22 mouse cellular contexts compared by ENCODE assay signal in genomic region chr6:59489001-59489575, GRCm38 (mm10).
A peak's percentile ranks its signal among the peaks of the same experiment; 100 is the strongest.
DNase-seq lines count a peak whose midpoint lies in the region; ATAC-seq and TF ChIP-seq lines count a peak whose summit lies in the region.
"Had no signal": no experiment of that assay in that cellular context is flagged by ENCODE, and none has a peak within 500 bp of the region (broad histone marks: within the 10 kb centered on the region; RNA-seq: fewer than 3 reads in every experiment).

No protein-coding gene starts in this region.

- no peaks in the 10 kb centered on the region for H3K4me1 ChIP-seq in hindbrain, embryonic 15.5 days (replicated peaks)
- H3K4me1 ChIP-seq in hindbrain, embryonic 13.5 days (replicated peaks) = no peaks in the 10 kb centered on the region
- H3K4me1 ChIP-seq: embryonic facial prominence, embryonic 13.5 days; midbrain, embryonic 12.5 days had no signal

- H3K27me3 ChIP-seq in hindbrain, embryonic 15.5 days = no peaks in the 10 kb centered on the region
- no peaks in the 10 kb centered on the region for H3K27me3 ChIP-seq in hindbrain, embryonic 13.5 days
- H3K27me3 ChIP-seq: embryonic facial prominence, embryonic 13.5 days; midbrain, embryonic 12.5 days had no signal

- no peaks in the 10 kb centered on the region for H3K9me3 ChIP-seq in hindbrain, embryonic 15.5 days
- H3K9me3 ChIP-seq in hindbrain, embryonic 13.5 days = no peaks in the 10 kb centered on the region
- H3K9me3 ChIP-seq: embryonic facial prominence, embryonic 13.5 days; midbrain, embryonic 12.5 days had no signal

- 72% methylated on average over 3 of the region's 3 CpGs for WGBS in hindbrain, embryonic 15.5 days
- WGBS in hindbrain, embryonic 13.5 days = 79% methylated on average over 3 of the region's 3 CpGs

- H3K4me3 ChIP-seq in hindbrain, embryonic 15.5 days = no peak overlapping the region
- no peak overlapping the region for H3K4me3 ChIP-seq in hindbrain, embryonic 13.5 days
- no peak overlapping the region for H3K4me3 ChIP-seq in layer of hippocampus, adult 2 months
- H3K4me3 ChIP-seq: embryonic facial prominence, embryonic 13.5 days; midbrain, embryonic 12.5 days; myocyte had no signal

- TF ChIP-seq CTCF in layer of hippocampus, adult 2 months (conservative IDR thresholded peaks at IDR 0.05) = no peak

- H3K36me3 ChIP-seq in hindbrain, embryonic 15.5 days = no peaks in the 10 kb centered on the region
- H3K36me3 ChIP-seq in hindbrain, embryonic 13.5 days = no peaks in the 10 kb centered on the region
- H3K36me3 ChIP-seq: embryonic facial prominence, embryonic 13.5 days; midbrain, embryonic 12.5 days had no signal

- no peak overlapping the region for H3K4me2 ChIP-seq in hindbrain, embryonic 15.5 days
- no peak overlapping the region for H3K4me2 ChIP-seq in hindbrain, embryonic 13.5 days
- H3K4me2 ChIP-seq: embryonic facial prominence, embryonic 13.5 days; midbrain, embryonic 12.5 days had no signal

- 0 out of 2 replicates have a peak overlapping the region, but pooled peaks have one; percentile 22 for H3K27ac ChIP-seq in hindbrain, embryonic 15.5 days (replicated peaks)
- H3K27ac ChIP-seq in hindbrain, embryonic 13.5 days = no peak overlapping the region
- H3K27ac ChIP-seq in layer of hippocampus, adult 2 months = peak overlapping the region; percentile 37
- H3K27ac ChIP-seq: embryonic facial prominence, embryonic 13.5 days; midbrain, embryonic 12.5 days; stomach, postnatal 0 days had no signal

- DNase-seq in Muller cell, postnatal 12 days (ENCODE audit: inconsistent ontology term) = peak; percentile 50
- DNase-seq in adipocyte (ENCODE audit: low spot score) = peak; percentile 52
- DNase-seq in layer of hippocampus, adult 2 months (ENCODE audit: low spot score in 2 of 2) = peak; percentile 43 to 65
- no peak for DNase-seq in urinary bladder, postnatal 36 days (ENCODE audit: low spot score in 2 of 2)
- DNase-seq in spleen, postnatal 4 days (ENCODE audit: low spot score in 2 of 2) = no peak
- no peak for DNase-seq in adrenal gland, postnatal 36 days
- DNase-seq: adrenal gland, postnatal 10 days; cerebellum, postnatal 36 days; gastrocnemius, postnatal 14 days; heart, postnatal 14 days; liver, postnatal 0 days; lung, postnatal 36 days; spleen, adult 18-20 months; thymus, postnatal 4 days had no signal

- H3K9ac ChIP-seq in hindbrain, embryonic 15.5 days = no peak overlapping the region
- no peak overlapping the region for H3K9ac ChIP-seq in hindbrain, embryonic 13.5 days
- H3K9ac ChIP-seq: embryonic facial prominence, embryonic 13.5 days; liver, postnatal 0 days; midbrain, embryonic 12.5 days had no signal

- ATAC-seq in hindbrain, embryonic 15.5 days (ENCODE audit: low FRiP score, low read depth) = no peak
- no peak for ATAC-seq in hindbrain, embryonic 13.5 days (ENCODE audit: low FRiP score)
- ATAC-seq: CD4-positive, CD25-positive, alpha-beta regulatory T cell, adult 4 months; intestine, embryonic 16.5 days; liver, postnatal 0 days had no signal

Comparison
In these comparisons a context has a peak if more than half of its experiments do, and no peak if none do; other contexts are left out.
1. DNase-seq: peak in Muller cell, postnatal 12 days (single experiment), adipocyte (single experiment) and layer of hippocampus, adult 2 months (2 of 2); none in urinary bladder, postnatal 36 days (0 of 2), spleen, postnatal 4 days (0 of 2) and adrenal gland, postnatal 36 days (0 of 2).